Mouse (Mus musculus): ENCODE measurements around the gene Tesmin.

GRCm38 (mm10) chr19:3373380-3373779 is 15.3 kb upstream of the Tesmin start:
- TF ChIP-seq GATA1 (IDR thresholded peaks at IDR 0.05; ENCODE audit: low read length): no peak
- TF ChIP-seq TAL1 (IDR thresholded peaks at IDR 0.05; ENCODE audit: low read length): no peak

All from erythroblast, embryonic 14.5 days (primary cell).